Mouse (Mus musculus) G1E (cell line): ENCODE measurements around the gene Cog2.

Experiments used
- CTCF ChIP-seq: IDR thresholded peaks from 2 replicates; pipeline ENCODE4 v1.5.1; 2012; ENCODE audit warnings: low read depth, low read length, inconsistent platforms, mixed read lengths
- GATA1 ChIP-seq: IDR thresholded peaks from 2 replicates; pipeline ENCODE4 v1.6.1; 2012; ENCODE audit warnings: borderline replicate concordance, low read length, inconsistent platforms, mixed read lengths
- POLR2AphosphoS5 ChIP-seq: IDR thresholded peaks from 2 replicates; pipeline ENCODE4 v1.6.1; 2012; ENCODE audit warnings: low read depth, low read length, inconsistent platforms; ENCODE audit not compliant: insufficient replicate concordance
- TAL1 ChIP-seq: conservative IDR thresholded peaks from 2 replicates; pipeline ENCODE4 v1.6.1; 2012; ENCODE audit warnings: low read depth, low read length, inconsistent platforms, mixed read lengths

DNA sequence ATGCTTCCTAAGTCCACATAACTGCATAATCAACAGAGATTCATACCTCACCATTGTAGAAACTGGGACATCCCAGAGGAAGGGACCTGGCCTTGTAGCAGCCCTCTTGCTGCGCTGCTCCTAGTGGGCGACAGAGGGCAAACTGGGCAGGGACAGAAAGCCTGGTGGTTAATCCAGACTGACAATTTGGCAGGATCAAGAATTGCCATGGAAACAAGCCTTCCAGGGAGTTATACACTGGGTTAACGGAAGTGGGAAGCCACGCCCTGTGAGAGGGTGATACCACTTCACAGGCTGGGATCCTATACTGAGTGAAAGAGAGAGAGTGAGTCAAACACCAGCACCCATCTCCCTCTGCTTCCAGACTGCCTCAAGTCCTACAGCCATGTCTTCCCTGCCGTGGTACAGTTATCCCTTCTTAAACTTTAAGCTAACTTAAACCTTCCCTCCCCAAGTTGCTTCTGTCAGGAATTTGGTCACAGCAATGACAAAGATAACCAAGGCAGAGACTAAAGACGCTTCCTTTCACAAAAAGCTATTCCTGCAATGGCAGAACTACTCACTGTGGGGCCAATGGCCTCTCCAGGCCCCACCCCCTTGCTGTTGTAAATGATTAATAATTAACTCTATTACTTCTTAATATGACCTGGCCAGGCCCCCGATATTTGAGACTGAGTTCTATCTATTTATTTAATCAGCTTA is 21.2 kb upstream of the Cog2 start:
- TF ChIP-seq TAL1: no peak
- no peak for TF ChIP-seq CTCF
- TF ChIP-seq GATA1: no peak
- TF ChIP-seq POLR2AphosphoS5: no peak
